In genomic region chr11:32491079-32491478, GRCm38 (mm10) we compare ENCODE assay signal across 35 mouse cellular contexts. TPM values are rescaled to one million over a fixed set of nuclear protein-coding genes. Genes with fewer than 3 reads are reported as not detected.
"Had no signal": no experiment of that assay in that cellular context is flagged by ENCODE, and none has a peak within 500 bp of the region (broad histone marks: within the 10 kb centered on the region; RNA-seq: fewer than 3 reads in every experiment).

No protein-coding gene starts in this region.

- H3K27me3 ChIP-seq: heart, embryonic 13.5 days; heart, embryonic 15.5 days; hindbrain, embryonic 12.5 days; hindbrain, embryonic 13.5 days; hindbrain, embryonic 15.5 days; intestine, embryonic 15.5 days; kidney, embryonic 15.5 days had no signal

- ATAC-seq: hindbrain, embryonic 16.5 days; hindbrain, postnatal 0 days; inflammation-experienced regulatory T-cells, adult 6 months; intestine, embryonic 15.5 days; intestine, embryonic 16.5 days; intestine, postnatal 0 days had no signal

- H3K4me2 ChIP-seq: heart, embryonic 13.5 days; heart, embryonic 15.5 days; hindbrain, embryonic 12.5 days; hindbrain, embryonic 13.5 days; hindbrain, embryonic 14.5 days; hindbrain, embryonic 15.5 days; intestine, embryonic 15.5 days; kidney, embryonic 15.5 days had no signal

- H3K36me3 ChIP-seq: hindbrain, embryonic 12.5 days; hindbrain, embryonic 13.5 days; hindbrain, embryonic 15.5 days; intestine, embryonic 15.5 days had no signal

- DNase-seq: heart, postnatal 10 days; heart, postnatal 14 days; heart, postnatal 36 days; heart, postnatal 4 days; kidney, adult 11 months; kidney, adult 18-20 months; kidney, adult 2 months; kidney, adult 8-10 months; kidney, adult 9 months; kidney, postnatal 10 days; kidney, postnatal 14 days; kidney, postnatal 25 days; kidney, postnatal 36 days; kidney, postnatal 4 days; layer of hippocampus, postnatal 36 days had no signal

- H3K9me3 ChIP-seq: heart, embryonic 13.5 days; heart, embryonic 15.5 days; hindbrain, embryonic 10.5 days; hindbrain, embryonic 12.5 days; hindbrain, embryonic 13.5 days; hindbrain, embryonic 15.5 days; intestine, embryonic 15.5 days; kidney, embryonic 15.5 days had no signal

- H3K4me3 ChIP-seq: heart, embryonic 13.5 days; heart, embryonic 15.5 days; hindbrain, embryonic 10.5 days; hindbrain, embryonic 12.5 days; hindbrain, embryonic 13.5 days; hindbrain, embryonic 15.5 days; intestine, embryonic 15.5 days; kidney, embryonic 15.5 days; layer of hippocampus, adult 2 months; left cerebral cortex, adult 2 months had no signal

- H3K9ac ChIP-seq: heart, embryonic 13.5 days; heart, embryonic 15.5 days; hindbrain, embryonic 12.5 days; hindbrain, embryonic 13.5 days; hindbrain, embryonic 14.5 days; hindbrain, embryonic 15.5 days; intestine, embryonic 15.5 days; kidney, embryonic 15.5 days had no signal

- H3K4me1 ChIP-seq: hindbrain, embryonic 10.5 days; hindbrain, embryonic 12.5 days; hindbrain, embryonic 13.5 days; hindbrain, embryonic 15.5 days had no signal

- H3K27ac ChIP-seq: heart, embryonic 13.5 days; hindbrain, embryonic 10.5 days; hindbrain, embryonic 12.5 days; hindbrain, embryonic 13.5 days; hindbrain, embryonic 14.5 days; hindbrain, embryonic 15.5 days; hindbrain, postnatal 0 days; intestine, embryonic 15.5 days; kidney, embryonic 15.5 days; kidney, postnatal 0 days; layer of hippocampus, adult 2 months; left cerebral cortex, adult 2 months had no signal

RNA-seq across cellular contexts. Expression of gene Efcab9, which starts 40.8 kb away (rescaled TPM):
- total RNA-seq: hematopoietic stem cell, adult 5-6 weeks; hindbrain, postnatal 0 days; left cerebral cortex, postnatal 10 days had no signal
- polyA plus RNA-seq: hindbrain, embryonic 10.5 days; hindbrain, embryonic 12.5 days; hindbrain, embryonic 13.5 days; hindbrain, embryonic 14.5 days; hindbrain, embryonic 16.5 days; hindbrain, postnatal 0 days; kidney, adult 2 months; large intestine, adult 2 months had no signal
